Mouse (Mus musculus) left cerebral cortex, adult 11 months (tissue): Measurements from ENCODE around the gene Tlx2.

Experiments used
- DNase-seq: peaks from one replicate; pipeline ENCODE4 v3.0.0; 2022; ENCODE audit warnings: low spot score

Tlx2 gene

DNA sequence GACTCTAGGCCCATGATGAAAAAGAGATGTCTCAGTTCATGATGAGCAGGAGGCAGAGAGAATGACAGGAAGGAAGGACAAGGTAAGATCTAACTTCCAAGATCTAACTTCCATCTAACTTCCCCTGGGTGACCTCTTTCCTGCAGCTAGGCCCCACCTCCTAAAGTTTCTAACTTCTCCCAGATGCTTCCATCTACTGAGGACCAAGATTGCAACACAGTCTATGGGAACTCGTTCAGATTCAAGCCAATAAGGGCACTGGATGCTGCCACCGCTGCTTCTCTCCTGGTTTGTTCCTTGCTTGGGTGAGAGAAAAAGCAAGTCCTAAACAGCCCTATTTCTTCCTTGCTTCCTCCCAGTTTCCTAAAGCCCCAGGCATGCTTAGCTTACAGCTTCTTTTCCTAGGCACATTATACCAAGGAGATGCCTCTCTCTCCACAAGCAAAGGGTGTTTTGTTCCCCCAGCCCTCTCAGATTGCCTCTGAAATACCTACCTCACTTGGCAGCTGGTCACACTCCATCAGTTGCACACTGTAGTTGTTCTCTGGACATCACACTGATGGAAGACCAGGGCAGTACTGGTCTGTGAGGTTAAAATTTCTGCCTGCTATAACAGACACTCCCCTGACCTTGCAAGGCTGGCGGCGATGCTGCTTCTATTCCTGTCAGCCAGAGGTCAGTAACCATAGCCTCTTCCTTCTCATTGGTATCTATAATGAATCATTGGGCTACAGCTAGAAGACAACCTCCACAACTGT lies 49.1 kb downstream of the Tlx2 start:
- no peak for DNase-seq

DNA sequence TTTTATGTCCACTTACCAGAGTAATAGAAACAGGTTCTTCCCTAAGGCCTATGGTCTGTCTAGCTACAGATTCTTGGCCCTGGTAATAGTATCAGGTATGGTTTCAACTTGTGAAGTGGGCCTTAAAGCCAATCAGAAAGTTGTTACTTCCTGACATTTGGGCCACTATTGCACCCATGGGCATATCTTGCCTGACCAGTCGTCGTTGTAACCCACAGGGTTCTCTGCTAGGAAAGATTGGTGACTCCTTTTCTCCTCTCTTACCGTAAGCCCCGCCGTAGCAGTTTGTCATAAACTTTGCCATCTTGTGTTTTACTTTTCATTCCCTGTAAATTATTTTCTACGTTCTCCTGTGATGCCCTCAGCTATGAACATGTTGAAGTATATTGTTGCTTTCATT lies 50.0 kb downstream of the Tlx2 start:
- no peak for DNase-seq

DNA sequence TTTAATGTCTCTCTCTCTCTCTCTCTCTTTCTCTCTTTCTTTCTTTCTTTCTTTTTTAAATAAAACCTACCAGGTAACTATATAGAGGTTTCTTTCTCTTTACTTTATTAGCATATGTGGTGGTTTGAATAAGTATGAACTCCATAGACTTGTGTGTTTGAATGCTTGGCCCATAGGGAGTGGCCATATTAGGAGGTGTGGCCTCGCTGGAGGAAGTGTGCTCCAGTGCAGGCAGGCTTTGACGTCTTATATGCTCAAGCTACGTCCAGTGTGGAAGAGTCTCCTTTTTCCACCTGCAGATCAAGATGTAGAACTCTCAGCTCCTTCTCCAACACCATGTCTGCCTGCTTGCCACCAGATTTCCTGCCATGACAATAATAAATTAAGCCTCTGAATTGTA lies 51.0 kb downstream of the Tlx2 start:
- DNase-seq = no peak
